Mouse (Mus musculus) stomach, embryonic 15.5 days (tissue): Measurements from ENCODE around the gene Mamld1. TPM values are rescaled to one million over a fixed set of nuclear protein-coding genes. Genes with fewer than 3 reads are reported as not detected.

Experiments used
- ATAC-seq: fragments of 200-750 bp; cut with Nextera tagmentation; 2 replicates; pipeline ENCODE4 v1.8.0; 2017; ENCODE audit warnings: low read depth, moderate number of reproducible peaks, moderate TSS enrichment; ENCODE audit not compliant: insufficient read depth, low FRiP score
- H3K27ac ChIP-seq: fragments of 300-500 bp; sonication (generic); 2 replicates; pipeline ENCODE4 v1.5.1; 2015; ENCODE audit warnings: mild to moderate bottlenecking, inconsistent platforms
- H3K27me3 ChIP-seq: fragments of 300-500 bp; sonication (generic); replicated peaks from 2 replicates; pipeline ENCODE4 v1.6.1; 2015; ENCODE audit warnings: inconsistent platforms
- H3K36me3 ChIP-seq: fragments of 300-500 bp; sonication (generic); 2 replicates; pipeline ENCODE4 v1.6.1; 2015; ENCODE audit warnings: inconsistent platforms
- H3K4me1 ChIP-seq: fragments of 300-500 bp; sonication (generic); 2 replicates; pipeline ENCODE4 v1.6.1; 2015; ENCODE audit warnings: inconsistent platforms
- H3K4me2 ChIP-seq: fragments of 300-500 bp; sonication (generic); 2 replicates; pipeline ENCODE4 v1.6.1; 2015; ENCODE audit warnings: mild to moderate bottlenecking, inconsistent platforms
- H3K4me3 ChIP-seq: fragments of 300-500 bp; sonication (generic); replicated peaks from 2 replicates; pipeline ENCODE4 v1.5.1; 2015; ENCODE audit warnings: inconsistent platforms
- H3K9ac ChIP-seq: fragments of 300-500 bp; sonication (generic); 2 replicates; pipeline ENCODE4 v1.6.1; 2015; ENCODE audit warnings: inconsistent platforms
- H3K9me3 ChIP-seq: fragments of 300-500 bp; sonication (generic); 2 replicates; pipeline ENCODE4 v1.6.1; 2016; ENCODE audit warnings: inconsistent platforms
- WGBS: fragments of 180-500 bp; shearing (Covaris S2); methylation state at CpG from one replicate; pipeline ENCODE4 v1.1.7; 2015; 5-methylcytosine and 5-hydroxymethylcytosine counted together
- polyA plus RNA-seq: library from polyadenylated mRNA; unstranded; fragments of >200 nt; fragmentation: Nextera tagmentation; extraction: Ambion mirVana; gene quantifications from 2 replicates; pipeline ENCODE4 v1.2.1, GENCODE M21; 2015

Gene Mamld1
- polyA plus RNA-seq, 1 experiment from 2014 or later, result 2.4 TPM

- no peaks in the 10 kb centered on the region for H3K27me3 ChIP-seq
- no peaks in the 10 kb centered on the region for H3K36me3 ChIP-seq
- no peak overlapping the region for H3K27ac ChIP-seq
- WGBS, result 88% methylated on average over 3 of the region's 3 CpGs
- H3K9me3 ChIP-seq, result no peaks in the 10 kb centered on the region
- no peak for ATAC-seq
- H3K9ac ChIP-seq, result no peak overlapping the region
- no peak overlapping the region for H3K4me2 ChIP-seq
- no peak overlapping the region for H3K4me3 ChIP-seq
- no peaks in the 10 kb centered on the region for H3K4me1 ChIP-seq
Observed at GRCm38 (mm10) chrX:71181526-71181925, 131.5 kb downstream of the Mamld1 start.

DNA sequence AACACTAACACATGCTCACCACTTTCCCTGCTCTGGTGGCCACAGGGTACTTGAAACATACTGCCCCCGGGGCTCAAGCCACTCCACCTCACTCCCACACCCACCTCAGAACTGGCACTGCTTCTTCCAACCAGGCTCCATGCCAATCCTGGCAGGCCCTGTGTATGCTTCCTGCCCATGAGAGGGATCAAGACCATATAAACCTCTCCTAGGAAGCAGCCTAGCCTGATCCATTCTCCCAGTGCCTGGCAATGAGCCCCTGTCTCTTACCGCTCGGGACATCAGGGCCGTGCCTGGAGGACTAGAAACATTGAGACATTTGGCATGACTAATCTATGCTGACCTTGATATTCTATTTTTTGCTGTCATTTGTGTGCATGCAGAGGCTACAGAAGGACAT, 133.6 kb downstream of the Mamld1 start:
- no peaks in the 10 kb centered on the region for H3K36me3 ChIP-seq
- ATAC-seq, result no peak
- 84% methylated on average over 4 of the region's 4 CpGs for WGBS
- H3K9me3 ChIP-seq, result no peaks in the 10 kb centered on the region
- no peak overlapping the region for H3K4me3 ChIP-seq
- H3K4me2 ChIP-seq, result no peak overlapping the region
- H3K27me3 ChIP-seq, result no peaks in the 10 kb centered on the region
- no peaks in the 10 kb centered on the region for H3K4me1 ChIP-seq
- H3K27ac ChIP-seq, result no peak overlapping the region
- no peak overlapping the region for H3K9ac ChIP-seq

- H3K4me2 ChIP-seq, result no peak overlapping the region
- H3K27me3 ChIP-seq, result no peaks in the 10 kb centered on the region
- no peaks in the 10 kb centered on the region for H3K4me1 ChIP-seq
- 69% methylated on average over 1 of the region's 1 CpGs for WGBS
- H3K4me3 ChIP-seq, result no peak overlapping the region
- H3K27ac ChIP-seq, result no peak overlapping the region
- H3K36me3 ChIP-seq, result no peaks in the 10 kb centered on the region
- H3K9me3 ChIP-seq, result no peaks in the 10 kb centered on the region
- no peak overlapping the region for H3K9ac ChIP-seq
- ATAC-seq, result no peak
Observed at GRCm38 (mm10) chrX:71186396-71186795, 136.3 kb downstream of the Mamld1 start.

- no peak overlapping the region for H3K9ac ChIP-seq
- no peak overlapping the region for H3K27ac ChIP-seq
- H3K4me3 ChIP-seq, result no peak overlapping the region
- H3K4me2 ChIP-seq, result no peak overlapping the region
- no peaks in the 10 kb centered on the region for H3K4me1 ChIP-seq
- no peaks in the 10 kb centered on the region for H3K36me3 ChIP-seq
- ATAC-seq, result no peak
- no peaks in the 10 kb centered on the region for H3K27me3 ChIP-seq
- H3K9me3 ChIP-seq, result no peaks in the 10 kb centered on the region
- WGBS, result 69% methylated on average over 2 of the region's 2 CpGs
Observed at GRCm38 (mm10) chrX:71204776-71205175, 154.7 kb downstream of the Mamld1 start.

Other genes starting within 250 kb of the Mamld1 start
- 5.4 and 6.0 TPM in 2 replicates for gene Mtm1, start 160.5 kb downstream of the Mamld1 start, polyA plus RNA-seq